Mouse (Mus musculus): ENCODE measurements around the gene March1. TPM values are rescaled to one million over a fixed set of nuclear protein-coding genes. Genes with fewer than 3 reads are reported as not detected.

The March1 gene
- polyA plus RNA-seq, 1 experiment from 2014 or later = 0.54 TPM

- H3K4me1 ChIP-seq (replicated peaks) = no peaks in the 10 kb centered on the region
- H3K9ac ChIP-seq = no peak overlapping the region
- H3K36me3 ChIP-seq = no peaks in the 10 kb centered on the region
- H3K4me3 ChIP-seq = no peak overlapping the region
- no peaks in the 10 kb centered on the region for H3K27me3 ChIP-seq (replicated peaks)
- 52% methylated on average over 4 of the region's 4 CpGs for WGBS
- no peak overlapping the region for H3K27ac ChIP-seq (ENCODE audit: poor library complexity, severe bottlenecking)
- H3K4me2 ChIP-seq = no peak overlapping the region
- no peak for ATAC-seq (ENCODE audit: insufficient number of reproducible peaks, low FRiP score)
- no peaks in the 10 kb centered on the region for H3K9me3 ChIP-seq (replicated peaks)
Observed at GRCm38 (mm10) chr8:66323045-66323807, 705.5 kb downstream of the March1 start.

GRCm38 (mm10) chr8:66326396-66326795 is 708.7 kb downstream of the March1 start:
- Histone ChIP-seq H3K27ac (ENCODE audit: poor library complexity, severe bottlenecking) (no peak overlapping the region), H3K36me3 (no peaks in the 10 kb centered on the region), H3K9me3 (replicated peaks) (no peaks in the 10 kb centered on the region), H3K27me3 (replicated peaks) (no peaks in the 10 kb centered on the region), H3K4me1 (replicated peaks) (no peaks in the 10 kb centered on the region), H3K4me3 (no peak overlapping the region), H3K9ac (no peak overlapping the region), H3K4me2 (no peak overlapping the region)
- no peak for ATAC-seq (ENCODE audit: insufficient number of reproducible peaks, low FRiP score)

GRCm38 (mm10) chr8:66332206-66332605 is 714.5 kb downstream of the March1 start:
- Histone ChIP-seq H3K9me3 (replicated peaks) (no peaks in the 10 kb centered on the region), H3K27ac (ENCODE audit: poor library complexity, severe bottlenecking) (no peak overlapping the region), H3K4me1 (replicated peaks) (no peaks in the 10 kb centered on the region), H3K27me3 (replicated peaks) (no peaks in the 10 kb centered on the region), H3K4me3 (no peak overlapping the region), H3K36me3 (no peaks in the 10 kb centered on the region), H3K9ac (no peak overlapping the region), H3K4me2 (no peak overlapping the region)
- ATAC-seq (ENCODE audit: insufficient number of reproducible peaks, low FRiP score) = no peak
- WGBS = 78% methylated on average over 3 of the region's 3 CpGs

- no peaks in the 10 kb centered on the region for H3K9me3 ChIP-seq (replicated peaks)
- WGBS = 67% methylated on average over 3 of the region's 3 CpGs
- no peaks in the 10 kb centered on the region for H3K36me3 ChIP-seq
- H3K9ac ChIP-seq = no peak overlapping the region
- no peak overlapping the region for H3K4me3 ChIP-seq
- ATAC-seq (ENCODE audit: insufficient number of reproducible peaks, low FRiP score) = no peak
- no peak overlapping the region for H3K4me2 ChIP-seq
- no peaks in the 10 kb centered on the region for H3K27me3 ChIP-seq (replicated peaks)
- no peaks in the 10 kb centered on the region for H3K4me1 ChIP-seq (replicated peaks)
- H3K27ac ChIP-seq (ENCODE audit: poor library complexity, severe bottlenecking) = no peak overlapping the region
Observed at GRCm38 (mm10) chr8:66334265-66334664, 716.6 kb downstream of the March1 start.

GRCm38 (mm10) chr8:66339551-66339950 is 721.9 kb downstream of the March1 start:
- 43% methylated on average over 3 of the region's 3 CpGs for WGBS
- no peaks in the 10 kb centered on the region for H3K9me3 ChIP-seq (replicated peaks)

GRCm38 (mm10) chr8:66342928-66343327 is 725.2 kb downstream of the March1 start:
- H3K4me3 ChIP-seq = no peak overlapping the region
- WGBS = 74% methylated on average over 1 of the region's 1 CpGs
- H3K4me1 ChIP-seq (replicated peaks) = no peaks in the 10 kb centered on the region
- no peaks in the 10 kb centered on the region for H3K9me3 ChIP-seq (replicated peaks)
- no peaks in the 10 kb centered on the region for H3K36me3 ChIP-seq
- no peak overlapping the region for H3K9ac ChIP-seq
- H3K27ac ChIP-seq (ENCODE audit: poor library complexity, severe bottlenecking) = no peak overlapping the region
- no peak for ATAC-seq (ENCODE audit: insufficient number of reproducible peaks, low FRiP score)
- no peaks in the 10 kb centered on the region for H3K27me3 ChIP-seq (replicated peaks)
- no peak overlapping the region for H3K4me2 ChIP-seq

More at GRCm38 (mm10) chr8:66339551-66339950, 721.9 kb downstream of the March1 start:
- H3K27ac ChIP-seq (ENCODE audit: poor library complexity, severe bottlenecking) = no peak overlapping the region
- no peak for ATAC-seq (ENCODE audit: insufficient number of reproducible peaks, low FRiP score)
- H3K4me2 ChIP-seq = no peak overlapping the region
- H3K36me3 ChIP-seq = no peaks in the 10 kb centered on the region
- no peak overlapping the region for H3K4me3 ChIP-seq
- no peak overlapping the region for H3K9ac ChIP-seq
- no peaks in the 10 kb centered on the region for H3K4me1 ChIP-seq (replicated peaks)
- H3K27me3 ChIP-seq (replicated peaks) = no peaks in the 10 kb centered on the region

- Histone ChIP-seq H3K9ac (no peak overlapping the region), H3K36me3 (no peaks in the 10 kb centered on the region), H3K4me2 (no peak overlapping the region), H3K4me1 (replicated peaks) (no peaks in the 10 kb centered on the region), H3K4me3 (no peak overlapping the region), H3K27me3 (replicated peaks) (no peaks in the 10 kb centered on the region), H3K27ac (ENCODE audit: poor library complexity, severe bottlenecking) (no peak overlapping the region), H3K9me3 (replicated peaks) (no peaks in the 10 kb centered on the region)
- 74% methylated on average over 5 of the region's 5 CpGs for WGBS
- ATAC-seq (ENCODE audit: insufficient number of reproducible peaks, low FRiP score) = no peak
Observed at GRCm38 (mm10) chr8:66362882-66363801, 745.4 kb downstream of the March1 start.

GRCm38 (mm10) chr8:66383694-66384373 is 766.1 kb downstream of the March1 start:
- no peak overlapping the region for H3K27ac ChIP-seq (ENCODE audit: poor library complexity, severe bottlenecking)
- no peaks in the 10 kb centered on the region for H3K4me1 ChIP-seq (replicated peaks)
- H3K9me3 ChIP-seq (replicated peaks) = no peaks in the 10 kb centered on the region
- H3K27me3 ChIP-seq (replicated peaks) = no peaks in the 10 kb centered on the region
- H3K9ac ChIP-seq = no peak overlapping the region
- H3K4me3 ChIP-seq = no peak overlapping the region
- WGBS = 73% methylated on average over 4 of the region's 4 CpGs
- H3K4me2 ChIP-seq = no peak overlapping the region
- ATAC-seq (ENCODE audit: insufficient number of reproducible peaks, low FRiP score) = no peak
- no peaks in the 10 kb centered on the region for H3K36me3 ChIP-seq

GRCm38 (mm10) chr8:66386008-66386407 is 768.3 kb downstream of the March1 start:
- H3K27ac ChIP-seq (ENCODE audit: poor library complexity, severe bottlenecking) = no peak overlapping the region
- no peaks in the 10 kb centered on the region for H3K36me3 ChIP-seq
- no peaks in the 10 kb centered on the region for H3K27me3 ChIP-seq (replicated peaks)
- H3K4me1 ChIP-seq (replicated peaks) = no peaks in the 10 kb centered on the region
- H3K9ac ChIP-seq = no peak overlapping the region
- ATAC-seq (ENCODE audit: insufficient number of reproducible peaks, low FRiP score) = no peak
- no peaks in the 10 kb centered on the region for H3K9me3 ChIP-seq (replicated peaks)
- H3K4me2 ChIP-seq = no peak overlapping the region
- no peak overlapping the region for H3K4me3 ChIP-seq

- Histone ChIP-seq H3K9me3 (replicated peaks) (no peaks in the 10 kb centered on the region), H3K27me3 (replicated peaks) (no peaks in the 10 kb centered on the region), H3K9ac (no peak overlapping the region), H3K4me1 (replicated peaks) (no peaks in the 10 kb centered on the region), H3K27ac (ENCODE audit: poor library complexity, severe bottlenecking) (no peak overlapping the region), H3K4me2 (no peak overlapping the region), H3K4me3 (no peak overlapping the region), H3K36me3 (no peaks in the 10 kb centered on the region)
- no peak for ATAC-seq (ENCODE audit: insufficient number of reproducible peaks, low FRiP score)
- 63% methylated on average over 2 of the region's 2 CpGs for WGBS
Observed at GRCm38 (mm10) chr8:66388693-66389092, 771.0 kb downstream of the March1 start.

- H3K4me3 ChIP-seq = no peak overlapping the region
- 86% methylated on average over 5 of the region's 5 CpGs for WGBS
- no peaks in the 10 kb centered on the region for H3K27me3 ChIP-seq (replicated peaks)
- no peaks in the 10 kb centered on the region for H3K36me3 ChIP-seq
- no peaks in the 10 kb centered on the region for H3K9me3 ChIP-seq (replicated peaks)
- no peak overlapping the region for H3K4me2 ChIP-seq
- H3K9ac ChIP-seq = no peak overlapping the region
- no peak for ATAC-seq (ENCODE audit: insufficient number of reproducible peaks, low FRiP score)
- no peak overlapping the region for H3K27ac ChIP-seq (ENCODE audit: poor library complexity, severe bottlenecking)
- H3K4me1 ChIP-seq (replicated peaks) = no peaks in the 10 kb centered on the region
Observed at GRCm38 (mm10) chr8:66391554-66391953, 773.9 kb downstream of the March1 start.

All from heart, embryonic 12.5 days (tissue).